Mouse (Mus musculus) urinary bladder, postnatal 10 days (tissue): ENCODE measurements around the gene Cep112.

Experiments used
- DNase-seq: peaks from one replicate; pipeline ENCODE4 v3.0.0; 2022; ENCODE audit warnings: low spot score

Cep112 gene

DNA sequence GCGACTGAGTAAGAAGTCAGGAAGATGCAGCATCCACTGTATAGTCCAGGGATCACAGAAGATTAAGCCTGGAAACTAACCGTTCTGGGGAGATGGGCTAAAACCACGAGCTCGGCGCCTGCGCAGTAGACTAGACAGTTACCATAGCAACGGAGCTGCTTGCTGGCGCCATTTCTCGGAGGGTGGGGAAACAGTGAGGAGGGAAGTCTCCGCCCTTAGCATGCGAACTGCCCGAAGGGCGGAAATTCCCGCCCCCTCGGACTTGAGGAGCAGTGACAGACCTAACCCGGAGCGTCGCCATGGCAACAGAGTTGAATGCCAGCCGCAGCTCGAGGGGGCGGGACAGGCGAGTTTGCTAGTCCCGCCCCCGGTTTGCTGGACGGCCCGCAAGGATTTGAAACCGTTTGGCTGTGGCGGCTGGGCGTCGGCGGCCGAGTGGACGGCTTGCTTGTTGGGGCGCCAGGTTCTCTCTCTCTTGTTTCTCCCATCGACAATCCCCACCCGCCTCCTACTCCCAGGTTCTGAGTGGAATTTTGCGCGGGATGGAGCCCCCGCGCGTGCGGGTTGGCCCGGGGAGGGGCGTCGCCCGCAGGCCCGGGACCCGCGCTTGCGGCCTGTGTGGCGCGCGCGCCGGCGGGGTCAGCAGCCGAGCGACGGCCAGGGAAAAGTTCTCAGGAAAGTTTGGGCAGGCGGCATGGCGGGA is at the start of gene Cep112:
Gene Cep112 (plus strand): TSS at position 304 of the 703 bp plus-strand sequence.
- peak; percentile 91 for DNase-seq

DNA sequence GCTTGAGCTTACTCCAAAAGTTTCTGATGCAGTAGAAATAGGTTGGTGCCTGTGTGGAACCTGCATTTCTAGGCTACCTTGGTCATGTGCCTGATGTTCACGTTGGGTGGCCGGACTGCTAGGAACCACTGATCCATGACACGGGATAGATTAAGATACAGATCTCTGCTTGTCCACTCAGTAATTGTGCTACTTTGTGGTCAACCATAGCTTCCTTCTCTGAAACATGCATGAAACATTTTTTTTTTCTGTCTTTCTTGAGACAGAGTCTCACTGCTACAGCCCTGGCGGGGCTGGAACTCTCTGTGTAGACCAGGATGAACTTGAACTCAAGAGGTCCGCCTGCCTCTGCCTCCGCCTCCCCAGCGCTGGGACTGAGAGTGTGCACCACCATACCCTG is 48.2 kb upstream of the Cep112 start:
- DNase-seq: no peak

DNA sequence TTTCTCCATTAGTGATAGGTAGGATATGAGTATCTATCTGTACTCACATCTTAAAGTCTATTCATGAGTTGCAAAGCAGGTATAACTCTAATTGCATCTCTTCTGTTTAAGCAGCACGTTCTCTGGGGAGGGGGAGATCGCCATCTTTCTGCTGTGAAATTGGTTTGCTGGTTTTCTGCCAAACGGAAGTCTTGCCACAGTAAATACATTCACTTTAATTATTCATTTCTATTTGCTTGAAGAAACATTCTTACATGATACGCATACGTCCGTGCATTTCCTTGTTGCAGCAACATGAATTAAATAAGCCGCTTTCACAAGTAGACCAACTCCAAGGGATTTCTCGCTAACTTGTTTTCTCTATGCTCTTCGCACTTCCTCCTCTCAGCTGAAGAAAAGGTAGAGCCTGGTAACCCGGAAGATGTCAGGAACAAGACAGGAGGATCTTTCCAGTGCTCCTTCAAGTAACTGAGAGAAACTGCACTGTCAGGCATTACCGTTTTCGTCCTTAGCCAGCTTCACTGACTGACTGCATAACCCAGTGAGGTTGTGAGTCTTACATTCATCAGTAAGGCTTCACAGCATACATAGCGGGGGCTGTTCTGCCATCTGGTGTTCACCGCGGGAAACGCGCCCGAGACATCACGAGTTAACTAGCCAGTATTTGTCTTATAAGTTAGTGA is 47.2 kb upstream of the Cep112 start:
- DNase-seq: no peak

DNA sequence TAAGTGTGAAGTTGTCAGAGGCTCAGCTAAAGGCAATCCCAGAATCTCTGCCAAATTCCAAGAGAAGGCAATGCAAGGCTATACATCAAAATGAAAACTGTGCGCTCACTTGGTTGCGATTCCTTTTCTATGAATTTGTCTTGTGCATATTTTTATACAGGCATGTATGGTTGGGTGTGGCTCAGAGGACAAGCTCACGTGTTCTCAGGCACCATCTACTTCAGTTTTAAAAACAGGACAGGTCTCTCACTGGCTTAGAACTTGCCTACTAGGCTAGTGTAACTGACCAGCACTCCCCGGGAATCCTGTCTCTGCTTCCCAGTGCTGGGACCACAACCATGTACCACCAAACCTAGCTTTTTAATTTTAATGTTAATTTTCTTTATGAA is 46.6 kb upstream of the Cep112 start:
- DNase-seq: no peak

DNA sequence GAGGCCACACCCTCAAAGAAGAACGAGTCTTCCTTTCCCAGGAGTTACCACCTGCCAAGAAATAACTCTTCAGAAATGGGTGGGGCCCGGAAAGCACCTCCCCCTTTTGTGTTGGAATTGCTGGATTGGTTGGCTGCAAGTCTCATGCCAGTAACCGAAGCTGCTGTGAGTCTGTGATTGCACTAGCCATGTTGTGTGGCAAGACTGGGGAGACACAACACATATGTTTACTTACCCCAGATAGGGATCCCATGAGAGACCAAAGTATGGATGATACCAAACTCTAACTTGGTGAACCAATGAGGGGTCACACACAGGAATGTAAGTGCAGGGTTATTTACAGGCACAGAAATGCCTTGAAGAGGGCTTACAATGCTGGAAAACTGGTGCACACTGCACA is 42.3 kb upstream of the Cep112 start:
- DNase-seq: no peak

DNA sequence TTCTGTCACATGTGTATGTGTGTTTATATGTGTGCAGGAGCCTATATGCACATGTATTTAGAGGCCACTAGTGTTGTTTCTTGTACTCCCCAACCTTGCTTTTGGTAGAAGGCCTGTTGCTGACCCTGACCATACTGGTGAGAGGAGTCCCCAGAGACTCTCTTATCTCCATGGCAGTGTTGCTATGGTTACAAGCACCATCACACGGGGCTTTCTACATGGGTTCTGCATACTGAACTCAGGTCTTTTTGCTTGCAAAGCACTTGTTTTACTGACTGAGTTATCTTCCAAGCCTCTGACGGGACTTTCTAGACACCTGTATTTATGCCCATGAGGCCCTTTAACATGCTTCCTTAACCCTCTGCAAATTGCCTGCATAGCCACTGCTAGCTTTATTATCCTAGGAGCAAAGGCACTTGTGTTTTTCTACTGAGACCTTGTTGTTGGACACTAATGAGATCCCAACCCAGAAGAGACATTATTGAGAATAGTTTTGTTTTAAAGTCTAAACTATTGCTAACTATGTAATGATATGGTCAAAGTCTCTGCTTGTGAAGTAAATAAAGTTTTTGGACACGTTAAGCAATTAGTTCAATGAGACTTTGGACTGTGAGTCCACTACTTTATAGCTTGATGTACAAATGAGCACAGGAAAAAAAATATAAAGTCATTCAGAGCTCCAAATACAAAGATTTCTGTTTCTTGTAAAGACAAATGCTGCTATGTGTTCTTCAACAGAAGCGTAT is 39.9 kb upstream of the Cep112 start:
- DNase-seq: no peak

DNA sequence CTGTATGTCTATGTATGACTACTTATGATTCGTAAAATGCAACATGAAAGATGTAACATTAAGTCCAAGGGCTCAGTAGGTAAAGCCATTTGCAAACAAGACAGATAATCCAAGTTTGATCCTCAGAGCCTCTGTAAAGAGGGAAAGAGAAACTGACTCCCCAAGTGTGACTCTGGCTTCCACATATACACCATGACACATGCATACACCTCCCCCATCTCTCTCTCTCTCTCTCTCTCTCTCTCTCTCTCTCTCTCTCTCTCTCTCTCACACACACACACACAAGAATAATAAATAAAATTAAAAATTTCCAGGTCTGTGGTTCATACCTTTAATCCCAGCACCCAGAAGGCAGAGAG is 39.3 kb upstream of the Cep112 start:
- DNase-seq: no peak

DNA sequence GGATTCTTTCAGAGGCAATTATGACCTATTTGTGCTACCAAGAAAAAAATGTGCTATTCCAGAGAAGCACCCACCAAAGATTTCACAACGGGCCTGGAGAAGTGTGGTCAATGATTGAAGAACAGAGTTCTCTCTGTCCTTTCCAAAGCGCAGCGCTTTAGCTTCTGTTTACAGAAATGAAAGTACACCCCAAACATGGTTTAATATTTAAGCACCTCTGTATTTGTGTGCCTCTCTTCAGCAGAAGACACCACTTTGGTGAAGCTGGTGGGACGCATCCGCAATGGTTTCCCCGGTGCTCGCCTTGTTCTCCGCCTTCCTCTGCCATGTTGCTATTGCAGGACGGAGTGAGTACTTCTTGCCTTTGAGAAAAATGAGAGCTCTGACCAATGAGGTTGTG is 29.9 kb upstream of the Cep112 start:
- DNase-seq: no peak

DNA sequence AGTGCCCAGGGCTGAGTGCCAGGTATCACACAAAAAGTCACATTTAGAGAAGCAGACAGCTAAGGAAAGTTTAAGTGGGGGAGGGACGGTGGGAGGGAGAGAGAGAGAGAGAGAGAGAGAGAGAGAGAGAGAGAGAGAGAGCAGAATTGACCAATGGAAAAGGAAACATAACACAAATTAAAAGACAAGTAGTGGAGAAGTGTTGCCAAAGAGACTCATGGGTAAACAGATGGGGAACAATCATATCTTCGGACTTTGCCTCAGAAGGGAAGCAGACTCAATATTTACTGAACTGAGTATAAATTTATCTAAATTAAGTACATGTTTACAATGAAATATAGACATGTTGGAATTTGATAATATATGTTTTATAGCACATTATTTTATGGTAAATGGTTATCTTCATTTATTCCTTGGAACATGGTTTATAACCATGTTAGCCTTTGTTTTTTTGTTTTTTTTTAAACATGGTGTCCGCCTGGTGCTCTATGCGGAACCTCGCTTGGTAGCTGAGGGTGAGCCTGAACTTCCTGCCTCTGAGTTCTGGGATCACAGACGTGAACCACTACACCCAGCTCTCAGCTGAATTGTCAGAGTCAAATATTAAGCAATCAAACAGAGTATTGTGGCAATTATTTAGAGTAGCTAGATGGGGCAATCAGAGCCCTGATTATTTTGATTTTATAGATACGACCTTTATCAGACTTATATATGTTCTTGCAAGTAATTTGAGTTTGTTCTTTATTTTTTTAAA is 28.7 kb upstream of the Cep112 start:
- no peak for DNase-seq

DNA sequence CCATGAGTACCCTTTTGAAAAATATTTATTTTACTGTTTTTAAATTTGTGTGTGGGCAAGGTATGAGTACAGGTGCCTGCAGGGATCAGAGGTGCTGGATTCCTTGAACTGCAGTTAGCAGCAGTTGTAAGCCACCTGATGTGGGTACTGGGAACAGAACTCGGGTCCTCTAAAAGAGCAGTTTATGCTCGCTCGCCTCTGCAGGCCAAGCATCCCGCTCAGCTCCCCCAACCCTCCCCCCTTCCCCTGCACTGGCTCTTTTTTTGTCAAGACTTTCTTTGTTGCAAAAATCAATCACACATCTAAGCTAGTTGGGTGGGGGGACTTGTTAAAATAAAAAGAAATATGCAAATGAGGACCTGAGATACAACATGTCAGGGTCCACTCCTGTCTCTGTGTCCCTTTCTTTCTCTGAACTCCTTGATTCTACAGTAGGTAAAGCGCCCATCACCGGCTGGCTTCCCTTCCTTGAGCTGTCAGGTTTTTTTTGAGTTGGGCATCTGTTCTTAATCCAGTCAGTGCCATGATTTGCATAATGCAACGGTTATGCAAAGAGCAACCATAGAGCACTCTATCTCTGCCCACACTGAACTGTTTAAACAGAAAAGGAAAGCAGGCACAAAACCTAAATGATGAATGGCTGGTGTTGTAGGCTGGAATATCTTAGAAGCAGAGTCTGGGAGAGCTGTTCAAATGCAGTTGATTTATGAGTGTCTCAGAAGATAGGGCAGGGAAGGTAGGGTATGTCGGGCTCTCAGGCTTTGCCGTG is 14.9 kb upstream of the Cep112 start:
- no peak for DNase-seq

DNA sequence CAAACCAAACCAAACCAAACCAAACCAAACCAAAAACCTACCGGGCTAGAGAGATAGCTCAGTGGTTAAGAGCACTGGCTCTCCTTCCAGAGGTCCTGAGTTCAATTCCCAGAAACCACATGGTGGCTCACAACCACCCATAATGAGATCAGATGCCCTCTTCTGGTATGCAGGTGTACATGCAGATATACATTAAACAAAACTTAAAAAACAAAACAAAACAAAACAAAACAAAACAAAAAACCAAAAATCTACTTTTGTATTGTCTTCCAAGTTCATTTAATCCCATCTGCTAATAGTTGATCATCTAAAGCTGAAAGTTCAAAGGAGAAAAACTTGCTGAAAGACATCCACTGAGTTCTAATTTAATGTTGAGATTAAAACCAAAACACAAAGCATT is 8.6 kb upstream of the Cep112 start:
- no peak for DNase-seq

DNA sequence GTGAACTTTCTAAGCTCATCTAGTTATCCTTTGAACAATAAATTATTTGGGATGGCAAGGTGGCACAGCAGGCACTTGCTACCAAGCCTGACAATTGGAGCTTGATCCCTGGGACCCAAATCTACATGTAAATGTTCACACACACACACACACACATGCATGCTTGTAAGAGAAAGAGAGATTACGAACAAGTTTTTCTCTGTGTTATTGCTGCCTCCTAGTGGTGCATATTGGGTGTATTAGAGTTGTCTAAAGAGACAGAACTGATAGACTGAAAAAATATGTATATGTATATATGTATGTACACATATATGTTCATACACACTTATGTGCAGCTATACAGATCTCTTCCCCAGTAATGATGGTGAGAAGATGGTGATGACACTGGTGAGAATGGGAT is 6.5 kb upstream of the Cep112 start:
- DNase-seq: no peak

DNA sequence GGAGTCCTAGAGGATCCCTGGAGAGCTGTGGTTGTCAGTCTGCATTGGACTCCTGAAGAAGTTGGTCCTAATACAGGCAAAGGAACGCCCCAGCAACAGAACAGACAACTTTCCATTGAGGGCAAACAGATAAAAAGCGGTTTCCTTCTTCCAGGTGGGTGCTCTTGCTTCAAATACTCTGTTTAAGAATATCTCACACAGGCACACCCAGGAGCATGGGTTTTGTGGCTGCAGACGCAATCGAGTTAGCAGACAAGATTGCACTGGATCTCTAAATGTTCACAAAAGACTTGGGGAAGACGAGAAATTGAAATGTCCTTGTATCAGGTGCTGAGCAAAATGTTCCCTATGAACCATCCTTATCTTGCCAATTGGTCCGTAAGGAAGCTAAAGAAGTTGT is 5.8 kb upstream of the Cep112 start:
- DNase-seq: no peak

DNA sequence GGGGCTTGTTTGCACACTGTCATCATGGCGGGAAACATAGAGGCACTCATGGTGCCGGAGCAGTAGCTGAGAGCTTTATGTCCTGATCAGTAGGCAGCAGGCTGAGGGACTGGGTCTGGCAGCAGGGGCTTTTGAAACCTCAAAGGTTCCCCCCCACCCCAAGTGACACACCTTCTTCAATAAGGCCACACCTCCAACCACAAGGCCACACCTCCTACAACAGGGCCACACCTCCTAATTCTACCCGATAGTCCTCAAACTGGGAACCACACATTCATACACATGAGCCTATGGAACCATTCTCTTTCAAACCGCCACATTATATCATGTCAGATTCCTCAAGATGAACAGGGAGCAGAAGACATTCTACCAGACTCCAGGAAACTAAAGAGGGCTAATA is 4.2 kb upstream of the Cep112 start:
- DNase-seq: no peak

DNA sequence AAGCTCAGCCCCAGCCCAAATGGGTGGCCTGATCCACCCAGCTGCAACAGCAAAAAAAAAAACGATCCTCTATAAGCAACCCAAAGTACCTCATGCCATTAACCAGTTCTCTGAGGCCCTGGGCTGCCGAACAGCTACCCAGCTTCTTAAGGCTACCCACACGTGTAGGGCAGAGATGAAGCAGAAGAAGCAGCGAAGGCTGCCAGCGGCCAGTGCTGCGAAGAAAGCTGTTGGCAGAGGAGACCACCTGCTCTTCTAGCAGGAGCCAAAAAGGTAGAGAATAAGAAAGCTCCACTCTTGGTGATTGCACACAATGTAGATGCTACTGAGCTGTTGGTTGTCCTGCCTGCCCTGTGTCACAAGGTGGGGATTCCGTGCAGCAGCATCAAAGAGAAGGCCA is 1.8 kb upstream of the Cep112 start:
- DNase-seq: no peak

DNA sequence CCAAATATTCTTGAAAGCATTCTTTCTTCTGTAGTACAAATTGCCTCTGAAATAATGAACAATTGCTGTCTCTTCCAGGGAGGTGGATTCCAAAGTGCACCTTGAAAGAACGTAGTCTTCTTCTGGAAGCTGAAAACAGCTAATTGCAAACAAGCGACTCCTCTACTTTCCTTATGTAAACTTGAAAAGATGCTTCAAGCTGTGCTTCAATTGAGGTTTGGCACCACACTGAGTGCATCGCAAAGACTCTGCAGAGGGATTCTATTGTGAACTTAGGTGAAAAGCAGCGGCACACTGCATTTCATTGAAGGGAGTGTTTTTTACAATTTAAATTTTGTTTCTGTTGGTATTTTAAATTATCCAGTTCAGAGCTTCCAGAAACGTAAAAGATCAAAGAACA is 881 bp upstream of the Cep112 start:
- no peak for DNase-seq

DNA sequence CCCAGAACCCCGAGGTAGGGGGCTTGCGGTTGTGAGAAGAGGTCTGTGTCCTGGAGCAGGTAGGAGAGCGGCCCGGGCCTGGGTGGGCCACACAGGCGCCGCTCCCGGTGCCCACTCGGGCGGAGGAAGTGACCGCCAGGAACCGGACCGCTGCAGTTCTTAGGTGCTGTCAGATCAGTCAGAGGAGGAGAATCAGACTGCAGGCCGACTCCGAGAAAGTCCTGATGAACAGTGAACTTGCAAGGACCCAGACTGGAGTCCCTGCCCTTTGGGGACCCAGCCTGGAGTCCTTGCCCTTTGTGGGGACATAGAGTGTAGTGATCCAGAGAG is 565 bp downstream of the Cep112 start:
- DNase-seq: no peak

DNA sequence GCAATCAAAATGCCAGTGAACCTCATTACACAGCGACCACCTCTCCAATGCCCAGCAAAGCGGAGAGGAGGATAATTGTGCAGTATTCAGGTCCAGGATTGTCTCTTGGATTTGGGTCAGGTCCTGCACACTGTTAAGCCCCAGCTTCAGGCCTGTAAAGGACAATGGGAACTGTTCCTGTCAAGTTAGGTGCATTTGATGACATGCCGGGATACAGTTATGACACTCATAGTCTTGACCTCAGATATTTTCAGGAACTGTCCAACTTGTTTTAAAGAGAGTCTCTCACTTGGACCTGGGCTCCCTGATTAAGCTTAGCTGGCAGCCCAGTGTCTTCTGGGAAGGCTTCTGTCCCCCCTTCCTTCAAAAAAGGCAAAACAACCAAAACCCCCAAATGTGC is 1.1 kb downstream of the Cep112 start:
- no peak for DNase-seq

DNA sequence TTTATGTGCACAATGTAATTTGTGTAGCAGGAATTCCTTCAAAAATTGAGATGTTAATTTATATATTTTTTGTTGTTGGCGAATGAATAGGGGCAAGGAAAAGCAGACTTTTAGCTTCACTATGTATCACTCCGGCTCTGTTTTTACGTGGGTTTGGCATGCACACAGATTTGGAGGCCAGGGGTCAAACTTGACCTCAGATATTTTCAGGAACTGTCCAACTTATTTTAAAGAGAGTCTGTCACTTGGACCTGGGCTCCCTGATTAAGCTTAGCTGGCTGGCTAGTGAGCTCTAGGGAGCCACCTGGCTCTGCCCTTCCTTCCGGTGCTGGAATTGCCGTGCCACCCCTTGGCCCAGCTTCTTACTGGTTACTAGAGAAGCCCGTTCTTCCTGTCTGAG is 2.2 kb downstream of the Cep112 start:
- no peak for DNase-seq

DNA sequence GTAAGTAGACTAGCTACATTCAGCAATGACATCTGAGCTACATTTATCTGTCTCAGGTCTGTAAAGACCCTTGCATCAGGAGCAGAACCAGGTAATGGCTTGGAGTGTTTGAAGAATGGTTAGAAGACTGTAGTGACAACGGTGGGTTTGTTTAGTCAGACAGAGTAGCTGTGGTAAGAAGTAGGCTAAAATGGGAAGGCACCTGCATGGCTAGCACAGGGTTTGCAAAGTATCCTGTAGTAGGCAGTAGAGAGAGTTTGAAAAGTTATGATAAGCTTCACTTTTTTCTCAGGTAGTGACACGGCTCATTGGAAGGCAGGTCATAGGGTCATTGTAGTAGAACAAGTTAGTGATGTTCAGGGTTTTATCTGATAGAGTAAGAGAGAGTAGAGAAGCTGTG is 4.1 kb downstream of the Cep112 start:
- no peak for DNase-seq

DNA sequence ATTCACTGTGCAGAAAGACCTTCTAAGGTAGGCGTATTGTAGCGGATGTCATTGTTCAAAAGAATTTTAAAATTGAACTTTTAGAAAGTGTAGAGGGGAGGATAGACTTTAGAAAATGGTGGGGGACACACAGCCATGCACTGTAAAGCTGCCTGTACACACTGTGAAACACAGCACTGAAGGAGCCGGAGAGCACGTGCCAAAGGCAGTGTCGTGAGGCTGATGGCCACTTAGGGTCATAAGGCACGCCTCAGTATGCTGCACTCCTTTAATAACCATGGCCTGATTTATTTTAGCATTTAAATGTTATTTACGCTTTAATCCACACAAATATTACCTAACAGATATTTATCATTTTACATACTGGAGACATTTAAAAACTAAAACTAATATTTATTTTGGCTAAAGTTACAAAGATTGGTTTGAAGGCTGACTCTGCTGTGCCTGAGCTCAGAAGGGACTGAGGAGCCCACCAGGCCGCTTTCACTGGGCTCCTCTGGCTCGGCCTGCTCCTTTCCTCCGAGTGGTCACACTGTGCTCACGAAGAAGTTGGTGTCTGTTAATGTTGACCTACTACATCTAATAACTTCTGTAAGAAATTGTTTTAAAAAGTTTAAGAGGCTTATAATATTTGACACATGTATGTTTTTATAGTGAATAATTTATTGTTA is 19.0 kb downstream of the Cep112 start:
- no peak for DNase-seq

DNA sequence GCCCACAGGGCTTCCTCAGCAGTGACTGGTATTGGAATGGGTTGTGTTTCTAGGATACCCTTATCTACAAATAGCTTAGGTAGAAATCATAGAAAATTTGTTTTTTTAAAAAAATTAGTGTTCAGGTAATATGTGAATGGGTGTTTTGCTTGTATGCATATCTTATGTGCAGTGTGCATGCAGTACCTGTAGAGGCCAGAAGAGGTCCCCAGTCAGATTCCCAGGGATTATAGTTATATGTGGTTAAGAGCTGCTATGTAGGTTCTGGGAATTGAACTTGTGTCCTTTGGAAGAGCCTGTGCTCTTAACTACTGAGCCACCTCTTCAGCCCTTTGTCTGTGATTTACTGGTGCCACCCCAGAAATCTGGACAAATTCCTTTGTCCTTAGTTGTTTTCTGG is 22.2 kb downstream of the Cep112 start:
- no peak for DNase-seq
